In the genomic region with DNA sequence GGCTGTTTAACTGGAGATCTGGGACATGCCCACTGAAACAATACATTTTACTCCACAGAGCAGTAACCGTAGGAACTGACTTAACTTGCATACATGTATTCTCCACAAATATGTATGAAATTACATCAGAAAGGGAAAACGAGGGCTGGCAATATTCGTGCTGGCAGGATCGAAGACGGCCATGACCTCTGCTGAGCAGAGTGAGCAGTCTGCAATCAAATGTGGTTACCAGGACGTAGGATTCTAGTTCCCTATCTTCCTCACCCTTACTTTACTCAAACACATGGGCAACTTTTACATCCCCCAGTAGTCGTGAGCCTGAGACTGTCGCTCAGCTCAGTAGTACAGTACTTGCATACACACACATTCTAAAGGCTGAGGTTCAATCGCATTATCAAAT, we compare ENCODE assay signal across 9 mouse cellular contexts. TPM values are rescaled to one million over a fixed set of nuclear protein-coding genes. Genes with fewer than 3 reads are reported as not detected.
DNase-seq lines count a peak whose midpoint lies in the region; ATAC-seq and TF ChIP-seq lines count a peak whose summit lies in the region.
"Had no signal": no experiment of that assay in that cellular context is flagged by ENCODE, and none has a peak within 500 bp of the region (broad histone marks: within the 10 kb centered on the region; RNA-seq: fewer than 3 reads in every experiment).

No protein-coding gene starts in this region.

- TF ChIP-seq CTCF in lung, postnatal 0 days (IDR thresholded peaks at IDR 0.05), result no peak

- peaks cover 10% of the 10 kb centered on the region for H3K36me3 ChIP-seq in lung, postnatal 0 days (ENCODE audit: insufficient read depth, low read length)
- peaks cover 42% of the 10 kb centered on the region for H3K36me3 ChIP-seq in forebrain, embryonic 13.5 days (ENCODE audit: poor library complexity, severe bottlenecking)
- H3K36me3 ChIP-seq in liver, embryonic 11.5 days (ENCODE audit: control insufficient read depth, insufficient read depth, low read length), result peaks cover 20% of the 10 kb centered on the region
- H3K36me3 ChIP-seq in stomach, embryonic 15.5 days, result peaks cover 19% of the 10 kb centered on the region

- peak overlapping the region; percentile 43; the same call in 1 of the 2 replicates for H3K27ac ChIP-seq in lung, postnatal 0 days (ENCODE audit: low read length)
- no peak overlapping the region for H3K27ac ChIP-seq in forebrain, embryonic 13.5 days
- H3K27ac ChIP-seq in liver, embryonic 11.5 days (ENCODE audit: low read depth, low read length), result no peak overlapping the region
- no peak overlapping the region for H3K27ac ChIP-seq in stomach, embryonic 15.5 days

- WGBS in lung, postnatal 0 days, result 55% methylated on average over 9 of the region's 9 CpGs
- 90% methylated on average over 9 of the region's 9 CpGs for WGBS in forebrain, embryonic 13.5 days
- WGBS in liver, embryonic 11.5 days, result 61% methylated on average over 9 of the region's 9 CpGs
- 71% methylated on average over 9 of the region's 9 CpGs for WGBS in stomach, embryonic 15.5 days

- H3K4me3 ChIP-seq in lung, postnatal 0 days (ENCODE audit: low read depth, low read length), result peak overlapping the region; percentile 98; the same call in 1 of the 2 replicates
- peak overlapping the region; percentile 90 for H3K4me3 ChIP-seq in forebrain, embryonic 13.5 days
- H3K4me3 ChIP-seq in liver, embryonic 11.5 days (ENCODE audit: low read depth, low read length), result peak overlapping the region; percentile 83
- H3K4me3 ChIP-seq in stomach, embryonic 15.5 days (replicated peaks), result peak overlapping the region; percentile 99

- no peak overlapping the region; the same call in 1 of the 2 replicates for H3K9ac ChIP-seq in lung, postnatal 0 days (replicated peaks; ENCODE audit: low read depth)
- peak overlapping the region; percentile 37 for H3K9ac ChIP-seq in forebrain, embryonic 13.5 days
- H3K9ac ChIP-seq in liver, embryonic 11.5 days (ENCODE audit: low read depth, low read length), result peak overlapping the region; percentile 96
- no peak overlapping the region for H3K9ac ChIP-seq in stomach, embryonic 15.5 days

- DNase-seq in lung, postnatal 0 days (ENCODE audit: low spot score), result no peak
- no peak for DNase-seq in lung, postnatal 14 days
- no peak for DNase-seq in liver, embryonic 11.5 days (ENCODE audit: low spot score)
- DNase-seq in left cerebral cortex, adult 11 months (ENCODE audit: low spot score), result no peak
- DNase-seq in thymus, postnatal 0 days (ENCODE audit: low spot score), result no peak
- no peak for DNase-seq in adrenal gland, postnatal 14 days
- DNase-seq: lung, postnatal 4 days had no signal

- no peak for TF ChIP-seq EP300 in lung, postnatal 0 days (IDR thresholded peaks at IDR 0.05)

- no peaks in the 10 kb centered on the region for H3K27me3 ChIP-seq in lung, postnatal 0 days (replicated peaks; ENCODE audit: insufficient read depth, low read length)
- no peaks in the 10 kb centered on the region for H3K27me3 ChIP-seq in forebrain, embryonic 13.5 days
- H3K27me3 ChIP-seq in liver, embryonic 11.5 days (replicated peaks; ENCODE audit: control insufficient read depth, insufficient read depth, low read length), result no peaks in the 10 kb centered on the region
- no peaks in the 10 kb centered on the region for H3K27me3 ChIP-seq in stomach, embryonic 15.5 days (replicated peaks)

- H3K4me1 ChIP-seq in lung, postnatal 0 days (ENCODE audit: insufficient read depth, low read depth, low read length), result peaks cover 10% of the 10 kb centered on the region; the same call in 1 of the 2 replicates
- H3K4me1 ChIP-seq in forebrain, embryonic 13.5 days, result peaks cover 23% of the 10 kb centered on the region
- H3K4me1 ChIP-seq in liver, embryonic 11.5 days (replicated peaks; ENCODE audit: control insufficient read depth, insufficient read depth, low read length), result peaks cover 3% of the 10 kb centered on the region; the same call in 1 of the 2 replicates
- peaks cover 10% of the 10 kb centered on the region; the same call in 1 of the 2 replicates for H3K4me1 ChIP-seq in stomach, embryonic 15.5 days

- ATAC-seq in lung, postnatal 0 days, result no peak
- ATAC-seq in forebrain, embryonic 13.5 days, result no peak
- ATAC-seq in liver, embryonic 11.5 days (replicated peaks; ENCODE audit: low FRiP score), result no peak
- ATAC-seq in stomach, embryonic 15.5 days (ENCODE audit: insufficient read depth, low FRiP score, low read depth), result no peak

- H3K4me2 ChIP-seq in lung, postnatal 0 days (replicated peaks; ENCODE audit: low read depth, low read length), result peak overlapping the region; percentile 72
- peak overlapping the region; percentile 68 for H3K4me2 ChIP-seq in forebrain, embryonic 13.5 days
- peak overlapping the region; percentile 89 for H3K4me2 ChIP-seq in liver, embryonic 11.5 days
- H3K4me2 ChIP-seq in stomach, embryonic 15.5 days, result peak overlapping the region; percentile 68

- no peaks in the 10 kb centered on the region for H3K9me3 ChIP-seq in lung, postnatal 0 days (ENCODE audit: low read length)
- H3K9me3 ChIP-seq in forebrain, embryonic 13.5 days (replicated peaks), result no peaks in the 10 kb centered on the region
- H3K9me3 ChIP-seq in liver, embryonic 11.5 days (ENCODE audit: control insufficient read depth, low read length), result no peaks in the 10 kb centered on the region
- H3K9me3 ChIP-seq in stomach, embryonic 15.5 days, result no peaks in the 10 kb centered on the region

RNA-seq across cellular contexts. Expression of gene Mdm2, which starts 1.7 kb away (rescaled TPM):
- 22.7 and 28.9 TPM in 2 replicates for polyA plus RNA-seq in lung, postnatal 0 days (2015; fragmentation: Nextera tagmentation; extraction: Ambion mirVana)
- polyA plus RNA-seq in forebrain, embryonic 13.5 days (2015; fragmentation: Nextera tagmentation; extraction: Ambion mirVana), result 59.3 and 61.8 TPM in 2 replicates
- polyA plus RNA-seq in liver, embryonic 11.5 days (2014; fragmentation: Nextera tagmentation; extraction: Ambion mirVana), result 56.0 and 56.7 TPM in 2 replicates
- 38.2 and 44.1 TPM in 2 replicates for polyA plus RNA-seq in stomach, embryonic 15.5 days (2015; fragmentation: Nextera tagmentation; extraction: Ambion mirVana)
- polyA plus RNA-seq in thymus, postnatal 0 days (2015; fragmentation: Nextera tagmentation; extraction: Ambion mirVana), result 35.5 and 44.6 TPM in 2 replicates
- total RNA-seq in adrenal gland, postnatal 14 days (2021), result 42.6 and 53.7 TPM in 2 replicates

RNA-seq across cellular contexts. Expression of gene Slc35e3, which starts 37.3 kb away (rescaled TPM):
- polyA plus RNA-seq in lung, postnatal 0 days (2015; fragmentation: Nextera tagmentation; extraction: Ambion mirVana), result 16.7 and 17.2 TPM in 2 replicates
- polyA plus RNA-seq in forebrain, embryonic 13.5 days (2015; fragmentation: Nextera tagmentation; extraction: Ambion mirVana), result 25.5 and 26.2 TPM in 2 replicates
- polyA plus RNA-seq in liver, embryonic 11.5 days (2014; fragmentation: Nextera tagmentation; extraction: Ambion mirVana), result 7.1 and 7.2 TPM in 2 replicates
- polyA plus RNA-seq in stomach, embryonic 15.5 days (2015; fragmentation: Nextera tagmentation; extraction: Ambion mirVana), result 14.5 and 16.5 TPM in 2 replicates
- 8.1 and 8.4 TPM in 2 replicates for polyA plus RNA-seq in thymus, postnatal 0 days (2015; fragmentation: Nextera tagmentation; extraction: Ambion mirVana)
- 10.3 and 13.4 TPM in 2 replicates for total RNA-seq in adrenal gland, postnatal 14 days (2021)

Comparison
In these comparisons a context has a peak if more than half of its experiments do, and no peak if none do; other contexts are left out.
1. H3K9ac ChIP-seq: peak in forebrain, embryonic 13.5 days (single experiment) and liver, embryonic 11.5 days (single experiment); none in lung, postnatal 0 days (single experiment) and stomach, embryonic 15.5 days (single experiment).
2. Peak in every context shown above with its lines, with median percentiles within 50 percentile points of each other: H3K4me2 ChIP-seq and H3K4me3 ChIP-seq.